Mouse (Mus musculus) forebrain, embryonic 12.5 days (tissue): ENCODE data around the gene Prdx1. TPM values are rescaled to one million over a fixed set of nuclear protein-coding genes. Genes with fewer than 3 reads are reported as not detected.

Experiments used
- ATAC-seq: fragments of 200-750 bp; cut with Nextera tagmentation; 2 replicates; pipeline ENCODE4 v1.8.0; 2017; ENCODE audit warnings: moderate TSS enrichment; ENCODE audit not compliant: low FRiP score
- H3K27ac ChIP-seq: fragments of 300-500 bp; sonication (generic); 2 replicates; pipeline ENCODE4 v1.5.1; 2016; ENCODE audit warnings: mild to moderate bottlenecking
- H3K27me3 ChIP-seq: fragments of 300-500 bp; sonication (generic); 2 replicates; pipeline ENCODE4 v1.6.1; 2016; ENCODE audit warnings: mild to moderate bottlenecking
- H3K36me3 ChIP-seq: fragments of 300-500 bp; sonication (generic); replicated peaks from 2 replicates; pipeline ENCODE4 v1.6.1; 2016; ENCODE audit warnings: mild to moderate bottlenecking
- H3K4me1 ChIP-seq: fragments of 300-500 bp; sonication (generic); 2 replicates; pipeline ENCODE4 v1.6.1; 2016
- H3K4me2 ChIP-seq: fragments of 300-500 bp; sonication (generic); 2 replicates; pipeline ENCODE4 v1.6.1; 2016; ENCODE audit warnings: mild to moderate bottlenecking, moderate library complexity
- H3K4me3 ChIP-seq: fragments of 300-500 bp; sonication (generic); replicated peaks from 2 replicates; pipeline ENCODE4 v1.5.1; 2016; ENCODE audit warnings: mild to moderate bottlenecking
- H3K9ac ChIP-seq: fragments of 300-500 bp; sonication (generic); 2 replicates; pipeline ENCODE4 v1.6.1; 2016; ENCODE audit warnings: mild to moderate bottlenecking
- H3K9me3 ChIP-seq: fragments of 300-500 bp; sonication (generic); 2 replicates; pipeline ENCODE4 v1.6.1; 2016
- WGBS: fragments of 180-500 bp; shearing (Covaris S2); methylation state at CpG from one replicate; pipeline ENCODE4 v1.1.7; 2016; 5-methylcytosine and 5-hydroxymethylcytosine counted together
- polyA plus RNA-seq: library from polyadenylated mRNA; unstranded; fragments of >200 nt; fragmentation: Nextera tagmentation; extraction: Ambion mirVana; gene quantifications from 2 replicates; pipeline ENCODE4 v1.2.1, GENCODE M21; 2016

The Prdx1 gene
- polyA plus RNA-seq, 1 experiment from 2014 or later, result 930 TPM

- H3K27ac ChIP-seq, result no peak overlapping the region
- no peak for ATAC-seq
- peaks cover 25% of the 10 kb centered on the region for H3K4me1 ChIP-seq
- H3K9ac ChIP-seq, result no peak overlapping the region
- H3K4me3 ChIP-seq, result no peak overlapping the region
- no peaks in the 10 kb centered on the region for H3K9me3 ChIP-seq
- WGBS, result 93% methylated on average over 4 of the region's 4 CpGs
- H3K27me3 ChIP-seq, result no peaks in the 10 kb centered on the region; the same call in 1 of the 2 replicates
- no peak overlapping the region for H3K4me2 ChIP-seq
- peaks cover 11% of the 10 kb centered on the region for H3K36me3 ChIP-seq
Observed at GRCm38 (mm10) chr4:116683957-116684356, 1.4 kb upstream of the Prdx1 start.

DNA sequence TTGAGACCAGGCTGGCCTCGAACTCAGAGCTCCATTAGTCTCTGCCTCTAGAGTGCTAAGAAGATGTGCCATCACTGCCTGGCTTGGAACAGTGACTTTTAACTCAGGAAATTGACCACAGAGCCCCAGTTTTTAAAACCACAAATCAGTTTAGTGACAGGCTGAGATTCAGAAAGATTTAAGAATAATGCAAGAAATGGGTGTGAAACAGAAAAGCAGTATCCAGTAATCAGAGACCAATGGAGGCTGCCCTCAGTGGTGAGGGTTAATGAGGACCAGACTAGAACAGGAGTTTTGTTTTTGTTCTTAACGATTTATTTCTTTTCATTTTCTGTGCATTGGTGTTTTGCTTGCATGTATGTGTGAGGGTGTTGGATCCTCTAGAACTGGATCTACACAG is 679 bp upstream of the Prdx1 start:
- 72% methylated on average over 2 of the region's 2 CpGs for WGBS
- ATAC-seq, result no peak
- no peaks in the 10 kb centered on the region for H3K9me3 ChIP-seq
- peak overlapping the region; percentile 77; the same call in 1 of the 2 replicates for H3K9ac ChIP-seq
- H3K27me3 ChIP-seq, result no peaks in the 10 kb centered on the region; the same call in 1 of the 2 replicates
- no peak overlapping the region; the same call in 1 of the 2 replicates for H3K4me3 ChIP-seq
- peak overlapping the region; percentile 71 for H3K4me2 ChIP-seq
- H3K36me3 ChIP-seq, result peaks cover 18% of the 10 kb centered on the region
- peak overlapping the region; percentile 94 for H3K27ac ChIP-seq
- H3K4me1 ChIP-seq, result peaks cover 25% of the 10 kb centered on the region

GRCm38 (mm10) chr4:116687041-116687440 is 1.7 kb downstream of the Prdx1 start:
- ATAC-seq, result no peak
- no peaks in the 10 kb centered on the region; the same call in 1 of the 2 replicates for H3K27me3 ChIP-seq
- H3K4me3 ChIP-seq, result peak overlapping the region; percentile 69
- H3K4me1 ChIP-seq, result peaks cover 25% of the 10 kb centered on the region
- peak overlapping the region; percentile 71 for H3K4me2 ChIP-seq
- H3K36me3 ChIP-seq, result peaks cover 38% of the 10 kb centered on the region
- no peaks in the 10 kb centered on the region for H3K9me3 ChIP-seq
- WGBS, result 35% methylated on average over 1 of the region's 1 CpGs
- no peak overlapping the region for H3K27ac ChIP-seq
- H3K9ac ChIP-seq, result peak overlapping the region; percentile 77; the same call in 1 of the 2 replicates

DNA sequence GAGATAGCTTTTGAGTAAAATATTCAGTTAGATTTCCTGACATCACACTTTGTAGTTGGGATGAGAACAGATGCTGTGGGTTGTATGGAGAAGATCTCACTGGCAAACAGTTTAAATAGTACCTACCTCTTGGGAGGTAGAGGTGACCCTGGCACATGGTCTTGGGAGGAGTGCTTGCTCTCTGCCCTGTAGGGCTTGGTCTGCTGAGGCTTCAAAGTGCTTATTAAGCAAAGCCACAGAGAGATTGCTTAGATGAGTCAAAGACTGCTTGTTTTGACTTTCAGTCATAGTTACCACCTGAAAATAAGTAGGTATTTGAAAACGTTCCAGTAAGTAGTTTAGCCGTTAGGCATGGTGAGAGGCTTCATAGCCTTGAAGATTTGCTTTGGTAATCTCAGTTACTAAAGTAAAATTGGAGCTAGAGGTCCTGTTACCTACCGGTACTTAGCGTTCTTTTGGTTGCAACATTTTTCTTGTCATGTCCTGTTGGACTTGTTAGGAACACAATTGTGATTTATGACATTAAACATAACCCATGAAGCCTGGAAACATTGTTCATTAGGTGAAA is 4.0 kb downstream of the Prdx1 start:
- H3K36me3 ChIP-seq, result peaks cover 60% of the 10 kb centered on the region
- WGBS, result 93% methylated on average over 4 of the region's 4 CpGs

DNA sequence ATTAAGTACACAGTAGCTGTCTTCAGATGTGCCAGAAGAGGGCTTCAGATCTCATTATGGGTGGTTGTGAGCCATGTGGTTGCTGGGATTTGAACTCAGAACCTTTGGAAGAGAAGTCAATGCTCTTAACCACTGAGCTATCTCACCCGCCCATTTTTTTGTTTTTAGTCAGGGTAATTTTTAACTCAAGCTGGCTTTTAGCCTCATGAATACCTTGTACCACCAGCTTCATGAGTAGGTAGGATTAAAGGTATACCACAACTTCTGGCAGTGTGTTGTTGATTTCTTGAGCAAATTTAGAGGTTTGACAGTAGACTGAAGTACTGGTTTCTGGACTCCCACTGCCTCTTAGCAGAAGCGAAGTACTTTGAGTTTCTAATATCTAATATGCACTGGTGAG is 6.8 kb downstream of the Prdx1 start:
- 89% methylated on average over 2 of the region's 2 CpGs for WGBS

More for the DNA sequence above, 4.0 kb downstream of the Prdx1 start:
- ATAC-seq, result no peak
- no peak overlapping the region for H3K4me3 ChIP-seq
- no peak overlapping the region for H3K27ac ChIP-seq
- H3K4me1 ChIP-seq, result peaks cover 25% of the 10 kb centered on the region
- no peaks in the 10 kb centered on the region for H3K9me3 ChIP-seq
- H3K9ac ChIP-seq, result no peak overlapping the region
- no peaks in the 10 kb centered on the region for H3K27me3 ChIP-seq
- H3K4me2 ChIP-seq, result no peak overlapping the region

DNA sequence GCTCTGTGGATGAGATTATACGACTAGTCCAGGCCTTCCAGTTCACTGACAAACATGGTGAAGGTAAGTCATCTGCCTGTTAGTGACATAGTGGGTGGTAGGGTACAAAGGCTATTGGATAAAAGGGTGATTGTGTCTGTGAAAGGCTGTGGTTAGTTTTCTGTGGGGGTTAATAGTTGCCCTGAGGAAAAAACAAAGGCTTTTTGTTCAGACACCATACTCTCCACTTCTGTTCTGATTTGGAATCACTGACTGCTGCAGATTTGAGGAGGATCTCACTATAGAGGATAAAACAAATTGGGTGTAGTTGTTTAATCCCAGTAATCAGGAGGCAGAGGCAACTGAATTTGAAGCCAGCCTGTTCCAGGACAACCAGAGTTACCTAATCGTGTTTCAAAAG is 8.4 kb downstream of the Prdx1 start:
- ATAC-seq, result no peak
- Histone ChIP-seq H3K27ac (no peak overlapping the region), H3K4me1 (no peaks in the 10 kb centered on the region), H3K4me2 (no peak overlapping the region), H3K36me3 (peaks cover 89% of the 10 kb centered on the region), H3K9ac (no peak overlapping the region), H3K4me3 (no peak overlapping the region), H3K9me3 (no peaks in the 10 kb centered on the region), H3K27me3 (no peaks in the 10 kb centered on the region)
- WGBS, result 77% methylated on average over 2 of the region's 2 CpGs

More for the DNA sequence above, 6.8 kb downstream of the Prdx1 start:
- no peak for ATAC-seq
- Histone ChIP-seq H3K9me3 (no peaks in the 10 kb centered on the region), H3K4me1 (peaks cover 2% of the 10 kb centered on the region), H3K4me3 (no peak overlapping the region), H3K27me3 (no peaks in the 10 kb centered on the region), H3K36me3 (peaks cover 85% of the 10 kb centered on the region), H3K27ac (no peak overlapping the region), H3K4me2 (no peak overlapping the region), H3K9ac (no peak overlapping the region)

GRCm38 (mm10) chr4:116698693-116699342 is 13.5 kb downstream of the Prdx1 start:
- no peak for ATAC-seq

DNA sequence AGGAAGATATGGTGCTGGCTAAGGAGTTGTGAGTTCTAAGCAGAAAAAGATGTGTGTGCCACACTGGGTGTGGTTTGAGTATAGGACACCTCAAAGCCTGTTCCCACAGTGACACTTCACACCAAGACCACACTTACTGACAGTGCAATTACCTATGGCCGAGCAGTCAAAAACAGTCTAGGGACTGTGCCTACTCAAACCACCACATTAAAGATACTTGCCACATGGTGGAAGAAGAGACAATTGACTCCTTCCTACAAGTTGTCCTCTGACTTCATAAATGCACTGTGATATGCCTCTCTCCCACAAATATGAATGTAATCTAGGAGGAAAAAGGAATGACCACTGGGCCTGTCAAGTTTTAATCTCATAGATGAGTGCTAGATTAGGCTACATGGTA is 15.6 kb downstream of the Prdx1 start:
- Histone ChIP-seq H3K36me3 (peaks cover 57% of the 10 kb centered on the region), H3K27ac (no peak overlapping the region), H3K9me3 (no peaks in the 10 kb centered on the region), H3K27me3 (no peaks in the 10 kb centered on the region), H3K4me2 (no peak overlapping the region), H3K4me3 (no peak overlapping the region), H3K4me1 (no peaks in the 10 kb centered on the region), H3K9ac (no peak overlapping the region)
- WGBS, result 89% methylated on average over 1 of the region's 1 CpGs
- ATAC-seq, result no peak

More at GRCm38 (mm10) chr4:116698693-116699342, 13.5 kb downstream of the Prdx1 start:
- no peaks in the 10 kb centered on the region for H3K4me1 ChIP-seq
- H3K9me3 ChIP-seq, result no peaks in the 10 kb centered on the region
- peaks cover 68% of the 10 kb centered on the region for H3K36me3 ChIP-seq
- H3K9ac ChIP-seq, result no peak overlapping the region
- 92% methylated on average over 2 of the region's 2 CpGs for WGBS
- H3K27me3 ChIP-seq, result no peaks in the 10 kb centered on the region
- no peak overlapping the region for H3K4me2 ChIP-seq
- H3K27ac ChIP-seq, result no peak overlapping the region
- no peak overlapping the region for H3K4me3 ChIP-seq

GRCm38 (mm10) chr4:116703804-116704203 is 18.5 kb downstream of the Prdx1 start:
- H3K4me2 ChIP-seq, result no peak overlapping the region
- no peak overlapping the region for H3K9ac ChIP-seq
- ATAC-seq, result no peak
- H3K4me1 ChIP-seq, result peaks cover 7% of the 10 kb centered on the region
- peaks cover 34% of the 10 kb centered on the region for H3K36me3 ChIP-seq
- H3K9me3 ChIP-seq, result no peaks in the 10 kb centered on the region
- no peaks in the 10 kb centered on the region for H3K27me3 ChIP-seq
- 41% methylated on average over 6 of the region's 6 CpGs for WGBS
- no peak overlapping the region for H3K27ac ChIP-seq
- H3K4me3 ChIP-seq, result no peak overlapping the region

GRCm38 (mm10) chr4:116707666-116708065 is 22.3 kb downstream of the Prdx1 start:
- Histone ChIP-seq H3K27ac (no peak overlapping the region), H3K27me3 (no peaks in the 10 kb centered on the region), H3K9me3 (no peaks in the 10 kb centered on the region), H3K4me2 (peak overlapping the region; percentile 79), H3K36me3 (peaks cover 19% of the 10 kb centered on the region), H3K4me1 (peaks cover 19% of the 10 kb centered on the region), H3K4me3 (peak overlapping the region; percentile 52), H3K9ac (peak overlapping the region; percentile 59)
- ATAC-seq, result peak; percentile 5; the same call in 1 of the 2 replicates
- WGBS, result 16% methylated on average over 9 of the region's 9 CpGs

DNA sequence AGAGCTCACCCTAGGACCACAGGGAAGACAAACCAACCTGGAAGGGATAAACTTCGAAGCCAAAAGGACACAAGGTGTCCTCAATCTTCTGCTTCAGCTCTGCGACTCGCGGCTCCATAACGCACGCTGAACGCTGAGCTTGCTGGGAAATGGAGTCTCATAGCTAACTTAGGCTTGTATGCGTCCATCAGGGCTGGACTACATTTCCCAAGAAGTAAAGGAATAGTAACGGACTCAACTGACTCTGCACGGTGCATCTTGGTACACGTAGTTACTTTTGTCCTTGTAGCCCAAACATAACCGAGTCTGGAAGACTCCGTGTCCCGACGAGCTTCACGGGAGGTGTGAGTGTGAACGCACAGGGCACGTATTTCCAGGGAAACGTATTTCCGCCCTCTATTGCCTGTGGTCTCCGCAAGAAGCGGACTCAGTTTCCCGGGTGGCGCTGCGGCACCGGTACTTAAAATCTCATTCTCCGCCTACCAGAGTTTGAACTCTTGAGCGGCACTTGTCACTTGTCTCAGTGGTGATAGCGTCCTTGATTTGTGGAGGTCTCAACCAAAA is 22.9 kb downstream of the Prdx1 start, which contains the start of the genes Mmachc and Ccdc163:
Gene Mmachc, minus strand, starts transcription at position 206 of the 564 bp plus-strand sequence.
Gene Ccdc163, plus strand, starts transcription at position 309 of the 564 bp plus-strand sequence.
- peak within 1 kb of the TSS; percentile 79 for H3K4me2 ChIP-seq
- H3K9me3 ChIP-seq, result no peaks in the 10 kb centered on the region
- H3K4me3 ChIP-seq, result peak within 1 kb of the TSS; percentile 52
- H3K4me1 ChIP-seq, result peaks cover 19% of the 10 kb centered on the region
- no peak within 1 kb of the TSS for H3K27ac ChIP-seq
- H3K36me3 ChIP-seq, result peaks cover 19% of the 10 kb centered on the region
- peak within 1 kb of the TSS; percentile 60 for H3K9ac ChIP-seq
- ATAC-seq, result peak; percentile 98
- no peaks in the 10 kb centered on the region for H3K27me3 ChIP-seq
- under 1% methylated on average over 29 of the region's 29 CpGs for WGBS

DNA sequence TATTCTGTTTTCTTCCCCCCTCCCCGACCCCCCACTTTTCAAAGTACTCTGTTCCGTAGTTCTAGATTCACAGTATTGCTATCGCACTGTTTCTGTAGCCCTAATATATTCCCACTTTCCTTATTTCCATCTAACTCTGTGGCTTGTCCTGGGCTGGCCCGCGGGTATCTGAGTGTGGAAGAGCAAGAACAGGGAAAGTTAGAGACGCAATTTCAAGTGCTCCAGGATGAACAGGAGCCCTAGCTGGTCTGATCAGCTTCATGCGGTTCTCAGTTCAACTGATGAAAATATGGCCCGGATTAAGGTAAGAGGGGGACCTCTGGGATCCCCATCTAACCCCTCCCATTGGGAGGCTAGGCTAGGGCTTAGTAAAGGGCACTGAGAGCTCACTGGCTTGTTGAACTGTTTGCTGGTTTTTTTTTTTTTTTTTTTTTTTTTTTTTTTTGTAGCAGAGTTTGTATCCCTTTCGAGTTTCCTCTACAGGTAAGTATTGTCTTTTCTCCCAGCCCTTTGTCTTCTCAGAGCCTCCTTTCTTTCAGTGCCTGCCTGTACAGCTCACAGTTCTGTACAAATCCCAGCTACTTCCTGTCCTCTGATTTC is 23.5 kb downstream of the Prdx1 start:
- no peak for ATAC-seq
- Histone ChIP-seq H3K27me3 (no peaks in the 10 kb centered on the region), H3K36me3 (peaks cover 12% of the 10 kb centered on the region; the same call in 1 of the 2 replicates), H3K4me2 (peak overlapping the region; percentile 79), H3K9me3 (no peaks in the 10 kb centered on the region), H3K4me3 (peak overlapping the region; percentile 52), H3K4me1 (peaks cover 19% of the 10 kb centered on the region), H3K9ac (peak overlapping the region; percentile 60), H3K27ac (no peak overlapping the region)
- 5% methylated on average over 9 of the region's 9 CpGs for WGBS
